ENCODE assay signal across 9 mouse cellular contexts in the genomic region with DNA sequence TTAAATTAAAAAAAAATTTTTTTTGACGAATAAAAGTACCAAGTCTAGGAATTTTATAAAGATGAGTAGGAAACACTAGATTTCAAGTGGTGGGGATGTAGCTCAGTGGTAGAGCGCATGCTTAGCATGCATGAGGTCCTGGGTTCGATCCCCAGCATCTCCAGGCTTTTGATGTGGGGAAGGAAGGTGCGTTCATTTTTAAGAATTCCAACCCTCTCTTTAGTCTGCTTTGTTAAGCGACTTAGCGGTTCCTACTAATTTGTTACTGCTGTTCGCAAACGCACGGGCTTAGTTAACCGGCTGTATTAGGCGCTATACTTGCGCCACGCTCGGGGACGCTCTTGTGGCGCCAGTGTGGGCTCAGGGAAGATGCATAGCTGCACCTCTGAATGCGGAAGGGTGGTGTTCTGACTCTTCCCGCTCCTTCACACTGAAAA. TPM values are rescaled to one million over a fixed set of nuclear protein-coding genes. Genes with fewer than 3 reads are reported as not detected.
A peak's percentile ranks its signal among the peaks of the same experiment; 100 is the strongest.
DNase-seq lines count a peak whose midpoint lies in the region; ATAC-seq lines count a peak whose summit lies in the region.
"Had no signal": no experiment of that assay in that cellular context is flagged by ENCODE, and none has a peak within 500 bp of the region (broad histone marks: within the 10 kb centered on the region; RNA-seq: fewer than 3 reads in every experiment).

No protein-coding gene starts in this region.

- ATAC-seq in embryonic facial prominence, embryonic 12.5 days (ENCODE audit: insufficient number of reproducible peaks, insufficient read depth, low FRiP score, low TSS enrichment), result no peak
- peak; percentile 96 for ATAC-seq in hindbrain, embryonic 16.5 days
- ATAC-seq in liver, embryonic 11.5 days (replicated peaks; ENCODE audit: low FRiP score), result peak; percentile 86
- ATAC-seq: Patski had no signal

- H3K27me3 ChIP-seq in heart, embryonic 10.5 days (ENCODE audit: insufficient read depth, poor library complexity, severe bottlenecking), result peaks cover 30% of the 10 kb centered on the region
- peaks cover 12% of the 10 kb centered on the region for H3K27me3 ChIP-seq in embryonic facial prominence, embryonic 12.5 days
- H3K27me3 ChIP-seq in hindbrain, embryonic 16.5 days (replicated peaks; ENCODE audit: control insufficient read depth, insufficient read depth, low read length), result peaks cover 10% of the 10 kb centered on the region
- peaks cover 4% of the 10 kb centered on the region; the same call in 1 of the 2 replicates for H3K27me3 ChIP-seq in liver, embryonic 11.5 days (replicated peaks; ENCODE audit: control insufficient read depth, insufficient read depth, low read length)

- under 1% methylated on average over 18 of the region's 18 CpGs for WGBS in heart, embryonic 10.5 days
- under 1% methylated on average over 18 of the region's 18 CpGs for WGBS in embryonic facial prominence, embryonic 12.5 days
- under 1% methylated on average over 18 of the region's 18 CpGs for WGBS in hindbrain, embryonic 16.5 days
- WGBS in liver, embryonic 11.5 days, result under 1% methylated on average over 18 of the region's 18 CpGs

- H3K4me1 ChIP-seq in heart, embryonic 10.5 days, result peaks cover 14% of the 10 kb centered on the region
- H3K4me1 ChIP-seq in embryonic facial prominence, embryonic 12.5 days, result no peaks in the 10 kb centered on the region
- peaks cover 6% of the 10 kb centered on the region for H3K4me1 ChIP-seq in hindbrain, embryonic 16.5 days (ENCODE audit: control insufficient read depth, insufficient read depth, low read depth, low read length)
- H3K4me1 ChIP-seq in liver, embryonic 11.5 days (replicated peaks; ENCODE audit: control insufficient read depth, insufficient read depth, low read length), result peaks cover 9% of the 10 kb centered on the region

- H3K9ac ChIP-seq in embryonic facial prominence, embryonic 12.5 days, result peak overlapping the region; percentile 40; the same call in 1 of the 2 replicates
- peak overlapping the region; percentile 58 for H3K9ac ChIP-seq in hindbrain, embryonic 16.5 days (ENCODE audit: low read depth, low read length)
- peak overlapping the region; percentile 35; the same call in 1 of the 2 replicates for H3K9ac ChIP-seq in liver, embryonic 11.5 days (ENCODE audit: low read depth, low read length)

- H3K27ac ChIP-seq in heart, embryonic 10.5 days, result peak overlapping the region; percentile 42; the same call in 1 of the 2 replicates
- no peak overlapping the region for H3K27ac ChIP-seq in embryonic facial prominence, embryonic 12.5 days
- H3K27ac ChIP-seq in hindbrain, embryonic 16.5 days (ENCODE audit: low read depth, low read length), result no peak overlapping the region
- no peak overlapping the region for H3K27ac ChIP-seq in liver, embryonic 11.5 days (ENCODE audit: low read depth, low read length)

- no peak for DNase-seq in heart, embryonic 10.5 days (ENCODE audit: low spot score)
- DNase-seq in heart, adult 8-10 months (ENCODE audit: low spot score), result no peak
- DNase-seq in adrenal gland, postnatal 25 days, result peak; percentile 55
- peak; percentile 79 for DNase-seq in liver, embryonic 11.5 days (ENCODE audit: low spot score)
- peak; percentile 57 to 77 for DNase-seq in right cerebral cortex, postnatal 10 days (ENCODE audit: low spot score in 2 of 2)
- DNase-seq in gastrocnemius, postnatal 36 days, result no peak

- peak overlapping the region; percentile 58 for H3K4me2 ChIP-seq in embryonic facial prominence, embryonic 12.5 days (replicated peaks)
- H3K4me2 ChIP-seq in hindbrain, embryonic 16.5 days (ENCODE audit: low read length), result peak overlapping the region; percentile 77
- peak overlapping the region; percentile 92 for H3K4me2 ChIP-seq in liver, embryonic 11.5 days

- H3K36me3 ChIP-seq in heart, embryonic 10.5 days, result no peaks in the 10 kb centered on the region
- H3K36me3 ChIP-seq in embryonic facial prominence, embryonic 12.5 days, result no peaks in the 10 kb centered on the region
- H3K36me3 ChIP-seq in hindbrain, embryonic 16.5 days (ENCODE audit: control insufficient read depth, insufficient read depth, low read length), result no peaks in the 10 kb centered on the region
- H3K36me3 ChIP-seq in liver, embryonic 11.5 days (ENCODE audit: control insufficient read depth, insufficient read depth, low read length), result no peaks in the 10 kb centered on the region

- peak overlapping the region; percentile 67 for H3K4me3 ChIP-seq in heart, embryonic 10.5 days
- H3K4me3 ChIP-seq in embryonic facial prominence, embryonic 12.5 days, result peak overlapping the region; percentile 44
- peak overlapping the region; percentile 63 for H3K4me3 ChIP-seq in hindbrain, embryonic 16.5 days (ENCODE audit: low read length)
- peak overlapping the region; percentile 60 for H3K4me3 ChIP-seq in liver, embryonic 11.5 days (ENCODE audit: low read depth, low read length)

- H3K9me3 ChIP-seq in heart, embryonic 10.5 days, result no peaks in the 10 kb centered on the region
- H3K9me3 ChIP-seq in embryonic facial prominence, embryonic 12.5 days, result no peaks in the 10 kb centered on the region
- no peaks in the 10 kb centered on the region for H3K9me3 ChIP-seq in hindbrain, embryonic 16.5 days (ENCODE audit: control insufficient read depth, low read length)
- no peaks in the 10 kb centered on the region for H3K9me3 ChIP-seq in liver, embryonic 11.5 days (ENCODE audit: control insufficient read depth, low read length)

- intact Hi-C loops in gastrocnemius, postnatal 36 days (cut with DNase I), result no loop called here

RNA-seq across cellular contexts. Expression of gene Gpx5, which starts 32.8 kb away (rescaled TPM):
- not detected in 2 replicates for polyA plus RNA-seq in heart, embryonic 10.5 days (2016; fragmentation: Nextera tagmentation; extraction: Ambion mirVana)
- not detected for total RNA-seq in heart, adult 8-10 months (2022)
- not detected in 2 replicates for total RNA-seq in adrenal gland, postnatal 25 days (2021)
- not detected in 2 replicates for polyA plus RNA-seq in embryonic facial prominence, embryonic 12.5 days (2016; fragmentation: Nextera tagmentation; extraction: Ambion mirVana)
- polyA plus RNA-seq in hindbrain, embryonic 16.5 days (2015; fragmentation: Nextera tagmentation; extraction: Ambion mirVana), result not detected in 2 replicates
- not detected in 2 replicates for polyA plus RNA-seq in liver, embryonic 11.5 days (2014; fragmentation: Nextera tagmentation; extraction: Ambion mirVana)
- not detected for total RNA-seq in gastrocnemius, postnatal 36 days (2021)
- polyA plus RNA-seq: Patski had no signal

RNA-seq across cellular contexts. Expression of gene Gpx6, which starts 52.2 kb away (rescaled TPM):
- polyA plus RNA-seq in heart, embryonic 10.5 days (2016; fragmentation: Nextera tagmentation; extraction: Ambion mirVana), result not detected in 2 replicates
- not detected for total RNA-seq in heart, adult 8-10 months (2022)
- total RNA-seq in adrenal gland, postnatal 25 days (2021), result not detected in 2 replicates
- polyA plus RNA-seq in embryonic facial prominence, embryonic 12.5 days (2016; fragmentation: Nextera tagmentation; extraction: Ambion mirVana), result 0.13 and 0.55 TPM in 2 replicates
- polyA plus RNA-seq in hindbrain, embryonic 16.5 days (2015; fragmentation: Nextera tagmentation; extraction: Ambion mirVana), result 0.26 and 0.64 TPM in 2 replicates
- not detected in 2 replicates for polyA plus RNA-seq in liver, embryonic 11.5 days (2014; fragmentation: Nextera tagmentation; extraction: Ambion mirVana)
- total RNA-seq in gastrocnemius, postnatal 36 days (2021), result not detected
- polyA plus RNA-seq: Patski had no signal

Comparison
In these comparisons a context has a peak if more than half of its experiments do, and no peak if none do; other contexts are left out.
1. DNase-seq: peak in adrenal gland, postnatal 25 days (single experiment), liver, embryonic 11.5 days (single experiment) and right cerebral cortex, postnatal 10 days (2 of 2); none in heart, embryonic 10.5 days (single experiment), heart, adult 8-10 months (single experiment) and gastrocnemius, postnatal 36 days (0 of 2).
2. Peak in every context shown above with its lines, with median percentiles within 50 percentile points of each other: H3K4me3 ChIP-seq, H3K4me2 ChIP-seq and H3K9ac ChIP-seq.